Mouse (Mus musculus): ENCODE data around the gene Arrb2.
"Not testable (repeated sequence)": the region's sequence is repeated elsewhere in the genome, so short reads cannot be mapped to it uniquely, and the experiment has no call there.

Gene Arrb2

DNA sequence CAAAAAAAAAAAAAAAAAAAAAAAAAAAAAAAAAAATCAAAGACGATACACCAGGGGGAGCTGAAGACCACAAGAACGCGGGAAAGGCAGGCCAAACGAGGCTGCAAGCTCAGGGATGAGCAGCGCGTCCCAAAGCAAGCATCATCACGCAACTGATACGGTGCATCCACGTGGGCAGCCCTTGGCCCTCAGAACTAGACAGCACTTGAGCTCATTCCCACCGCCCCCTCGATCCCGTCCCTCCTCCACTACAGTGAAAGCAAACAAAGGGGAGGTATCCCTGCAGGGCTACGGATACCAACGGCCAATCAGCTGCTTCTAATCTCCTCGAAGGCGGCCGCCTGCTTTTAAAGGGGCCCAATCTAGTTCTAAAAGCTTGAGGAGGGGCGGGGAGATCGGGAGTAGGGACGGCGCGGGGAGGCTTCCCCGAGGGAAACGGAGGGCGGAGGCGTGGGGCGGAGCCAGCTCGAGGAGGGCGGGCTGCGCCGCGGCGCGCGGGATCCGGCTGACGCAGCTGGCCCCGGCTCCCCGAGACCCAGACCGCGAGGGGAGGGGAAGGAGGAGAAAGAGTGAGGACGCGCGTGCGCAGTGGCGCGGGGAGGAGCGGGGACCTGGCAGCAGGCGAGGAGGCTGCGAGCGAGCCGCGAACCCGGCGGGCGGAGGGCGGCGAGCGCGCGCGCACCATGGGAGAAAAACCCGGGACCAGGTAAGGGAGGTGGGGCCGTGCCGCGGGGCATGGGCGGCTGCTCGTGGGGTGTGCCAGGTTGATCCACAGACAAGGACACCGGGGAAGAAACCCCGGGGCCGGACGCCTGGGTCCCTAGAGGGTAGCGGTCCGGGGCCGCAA is at the start of gene Arrb2:
Gene Arrb2, plus strand, starts transcription at position 588 of the 847 bp plus-strand sequence.
- peak; percentile 99 for DNase-seq (ENCODE audit: low spot score)

DNA sequence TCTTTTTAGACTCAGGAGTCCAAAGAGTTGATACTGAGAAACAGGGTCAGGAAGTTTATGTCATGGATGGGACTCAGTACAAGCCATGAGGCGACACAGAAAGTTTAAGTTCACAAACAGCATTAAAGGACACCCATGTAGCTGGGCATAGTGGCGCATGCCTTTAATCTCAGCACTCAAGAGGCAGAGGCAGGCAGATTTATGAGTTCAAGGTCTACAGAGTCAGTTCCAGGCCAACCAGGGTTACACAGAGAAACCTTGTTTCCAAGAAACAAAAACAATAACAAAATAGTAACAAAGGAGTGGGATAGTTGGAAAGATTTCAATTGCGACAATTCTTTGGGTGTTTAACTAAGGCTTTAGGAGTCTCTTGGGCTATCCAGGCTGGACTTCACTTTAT is 48.3 kb upstream of the Arrb2 start:
- no peak for DNase-seq (ENCODE audit: low spot score)

DNA sequence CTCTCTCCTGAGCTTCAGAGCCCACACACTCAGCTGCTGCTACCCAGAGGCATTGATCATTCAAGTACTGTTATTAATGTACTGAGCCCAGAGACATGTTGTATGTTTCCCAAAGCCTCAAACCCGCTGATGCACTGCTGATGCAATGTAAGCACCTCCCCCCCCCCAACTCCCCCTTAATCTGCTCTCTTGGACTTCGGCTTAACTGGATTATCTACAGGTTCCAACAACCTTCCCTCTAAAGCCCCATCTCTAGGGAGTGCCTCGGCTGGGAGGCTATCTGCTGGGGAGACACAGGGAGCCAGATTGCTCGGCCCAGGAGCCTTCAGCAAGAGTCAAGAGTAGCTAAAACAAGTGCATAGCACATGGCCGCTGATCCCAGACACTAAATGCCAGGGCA is 45.0 kb upstream of the Arrb2 start:
- DNase-seq (ENCODE audit: low spot score) = no peak

DNA sequence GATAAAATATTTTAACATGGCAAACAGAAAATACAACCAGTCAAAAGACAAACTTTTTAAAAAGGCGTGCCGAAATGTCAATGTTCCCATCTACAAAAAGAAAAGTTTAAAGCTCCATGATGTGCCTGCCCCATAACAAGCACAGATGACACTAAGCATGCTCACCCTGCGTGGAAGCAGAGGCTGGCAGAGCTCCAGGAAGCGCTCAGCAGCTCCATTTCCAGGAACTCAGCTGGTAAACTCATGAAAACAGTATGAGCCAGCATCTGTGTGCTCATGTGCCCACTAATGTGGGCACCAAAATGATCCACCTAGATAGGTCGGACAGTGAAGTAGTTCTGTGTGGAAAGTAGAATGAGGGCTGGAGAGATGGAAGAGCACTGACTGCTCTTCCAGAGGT is 43.0 kb upstream of the Arrb2 start:
- no peak for DNase-seq (ENCODE audit: low spot score)

DNA sequence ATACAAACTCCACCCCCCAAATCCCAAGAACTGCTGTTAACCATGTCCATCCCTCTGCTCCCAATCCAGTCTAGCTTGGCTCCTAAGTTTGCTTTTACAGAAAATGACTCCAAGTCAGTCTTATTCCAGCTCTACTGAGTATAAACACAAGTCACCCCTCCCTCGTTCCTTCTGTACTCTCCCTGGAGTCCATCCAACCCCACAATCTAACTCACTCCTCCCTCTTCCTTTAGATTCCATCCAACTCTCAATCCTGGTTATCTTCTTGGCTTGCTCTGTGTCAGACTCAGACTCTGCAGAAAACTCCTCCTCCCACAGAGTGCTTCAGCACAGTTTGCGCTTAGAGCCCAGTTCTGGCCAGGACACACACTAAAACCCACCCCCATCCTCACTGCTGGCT is 28.8 kb upstream of the Arrb2 start:
- no peak for DNase-seq (ENCODE audit: low spot score)

DNA sequence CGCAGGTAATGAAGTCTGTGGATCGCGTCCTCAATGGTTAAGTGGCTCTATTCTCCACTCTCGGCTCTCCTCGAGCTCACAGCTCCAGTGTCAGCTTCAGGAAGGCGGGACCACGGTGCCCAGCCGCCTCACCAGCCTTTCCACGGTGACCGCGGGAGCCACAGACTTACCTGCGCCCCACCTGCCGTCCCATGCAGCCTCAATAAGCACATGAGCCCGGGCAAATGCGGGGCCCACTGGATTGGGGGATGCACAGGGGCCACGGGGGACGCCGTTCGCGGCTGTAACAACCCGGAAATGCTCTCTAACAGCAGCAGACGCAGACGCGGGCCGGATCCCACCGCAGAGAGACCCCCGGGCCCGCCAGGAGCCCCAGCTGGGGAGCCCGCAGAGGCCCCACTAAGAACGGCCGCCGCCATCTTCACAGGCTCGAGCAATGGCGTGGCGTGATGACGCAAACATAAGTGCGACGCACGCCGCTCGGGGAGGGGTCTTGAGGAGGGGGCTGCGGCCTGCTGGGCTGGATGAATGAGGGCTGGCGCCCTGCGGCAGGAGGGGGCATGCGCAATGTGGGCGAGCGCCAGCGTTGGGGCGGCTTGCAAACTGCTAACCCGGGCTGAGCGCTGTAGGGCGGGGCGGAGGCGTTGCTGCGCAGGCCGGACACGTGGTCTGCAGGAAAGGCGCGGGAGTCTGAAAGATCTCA is 22.7 kb upstream of the Arrb2 start, which contains the start of gene Pelp1:
Gene Pelp1, minus strand, starts transcription at position 438 of the 703 bp plus-strand sequence.
- DNase-seq (ENCODE audit: low spot score) = peak; percentile 100

DNA sequence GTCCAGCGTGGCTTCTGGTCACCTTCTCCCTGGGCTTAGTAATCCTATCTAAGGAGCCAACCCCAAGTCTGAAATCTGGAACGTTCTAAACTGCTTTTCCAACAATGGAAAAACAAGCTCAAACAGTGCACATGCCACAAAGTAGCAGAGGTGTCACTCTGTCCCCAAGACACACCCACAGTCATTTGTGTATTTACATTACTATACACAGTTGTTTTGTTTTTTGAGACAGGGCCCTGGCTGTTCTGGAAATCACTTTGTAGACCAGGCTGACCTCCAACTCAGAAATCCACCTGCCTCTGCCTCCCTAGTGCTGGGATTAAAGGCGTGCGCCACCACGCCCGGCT is 22.2 kb upstream of the Arrb2 start:
- no peak for DNase-seq (ENCODE audit: low spot score)

DNA sequence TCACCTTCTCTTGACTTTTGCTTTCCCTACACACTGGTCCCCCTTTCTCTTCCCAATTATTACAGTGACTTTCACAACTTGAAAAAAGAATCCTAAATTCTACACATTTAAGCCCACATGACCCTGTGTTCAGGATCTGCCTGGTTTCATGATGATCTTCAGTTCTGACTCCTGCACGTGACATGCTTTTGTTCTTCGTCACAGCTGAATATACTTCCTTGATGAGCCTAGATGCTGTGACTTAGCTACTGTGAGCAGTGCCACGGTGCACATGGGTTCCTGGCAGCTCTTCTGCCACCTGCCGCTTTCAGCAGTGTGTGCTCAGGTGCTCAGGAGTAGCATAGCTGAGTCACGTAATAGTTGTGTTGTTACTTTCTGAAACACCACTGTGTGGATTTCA is 19.8 kb upstream of the Arrb2 start:
- DNase-seq (ENCODE audit: low spot score) = no peak

DNA sequence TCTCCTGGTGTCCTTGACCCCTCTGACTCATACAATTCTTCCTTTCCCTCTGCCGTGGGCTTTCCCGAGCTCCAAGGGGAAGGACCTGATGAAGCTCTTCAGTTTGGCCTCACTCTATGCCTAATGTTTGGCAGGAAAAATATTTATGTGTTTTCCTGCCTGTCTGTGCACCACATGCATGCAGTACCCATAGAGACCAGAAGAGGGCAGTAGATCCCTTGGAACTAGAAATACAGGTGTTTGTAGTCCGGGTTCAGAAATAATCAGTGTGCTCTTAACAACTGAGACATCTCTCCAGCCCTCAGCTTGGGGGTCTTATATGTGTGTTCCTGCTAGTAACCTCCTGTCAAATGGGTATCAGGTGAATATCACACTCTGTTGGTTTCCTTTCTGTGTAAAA is 18.5 kb upstream of the Arrb2 start:
- peak; percentile 86 for DNase-seq (ENCODE audit: low spot score)

DNA sequence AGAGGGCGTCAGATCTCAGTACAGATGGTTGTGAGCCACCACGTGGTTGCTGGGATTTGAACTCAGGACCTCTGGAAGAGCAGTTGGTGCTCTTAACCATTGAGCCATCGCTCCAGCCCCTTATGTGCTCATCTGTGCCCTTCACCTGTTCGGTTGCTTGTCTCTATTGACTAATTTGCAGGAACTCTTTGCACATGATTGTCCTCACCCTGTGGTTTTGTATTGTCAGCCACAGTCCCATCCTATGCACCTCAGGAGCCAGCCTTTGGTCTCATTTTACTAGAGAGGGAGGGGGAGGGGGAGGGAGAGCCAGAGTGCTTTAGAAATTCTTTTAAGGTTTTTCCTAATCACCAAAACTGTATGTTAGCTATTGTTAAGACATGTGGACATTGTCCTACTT is 14.2 kb upstream of the Arrb2 start:
- no peak for DNase-seq (ENCODE audit: low spot score)

DNA sequence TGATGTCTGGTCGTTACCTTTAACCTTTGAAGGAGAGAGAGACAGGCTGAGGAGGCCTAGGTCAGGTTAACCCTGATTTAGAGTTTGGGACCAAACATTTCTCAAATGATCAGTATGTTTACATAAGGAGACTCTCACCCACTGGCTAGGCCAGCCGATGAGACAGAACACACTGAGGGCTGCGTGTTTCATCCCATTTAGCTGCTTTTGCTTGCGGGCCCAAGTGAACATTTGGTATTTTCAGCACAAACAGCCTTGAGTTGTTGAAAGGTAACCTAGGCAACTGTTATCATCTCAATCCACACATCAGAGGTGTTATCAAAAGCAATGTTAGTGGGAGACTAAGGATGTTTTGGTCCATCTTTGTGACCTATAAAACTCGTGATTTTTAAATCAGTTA is 12.9 kb upstream of the Arrb2 start:
- no peak for DNase-seq (ENCODE audit: low spot score)

DNA sequence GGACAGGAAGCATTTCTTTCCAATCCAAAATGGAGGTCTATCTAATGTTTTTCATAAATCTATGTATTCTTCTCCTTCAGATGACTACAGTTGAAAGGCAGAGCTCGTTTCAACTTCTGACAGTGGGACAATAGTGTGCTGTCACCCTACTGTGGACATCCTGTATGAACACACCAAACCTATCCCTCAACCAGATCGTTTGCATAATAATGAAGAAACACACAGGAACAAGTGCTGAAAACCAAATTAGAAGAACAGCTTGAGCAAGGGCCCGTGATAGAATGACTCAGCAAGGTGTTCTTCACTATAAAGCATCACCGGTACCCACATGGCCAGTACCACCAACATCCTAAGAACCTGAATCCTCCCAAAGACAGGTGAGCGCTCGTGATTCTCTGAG is 5.8 kb upstream of the Arrb2 start:
- DNase-seq (ENCODE audit: low spot score) = not testable (repeated sequence)

DNA sequence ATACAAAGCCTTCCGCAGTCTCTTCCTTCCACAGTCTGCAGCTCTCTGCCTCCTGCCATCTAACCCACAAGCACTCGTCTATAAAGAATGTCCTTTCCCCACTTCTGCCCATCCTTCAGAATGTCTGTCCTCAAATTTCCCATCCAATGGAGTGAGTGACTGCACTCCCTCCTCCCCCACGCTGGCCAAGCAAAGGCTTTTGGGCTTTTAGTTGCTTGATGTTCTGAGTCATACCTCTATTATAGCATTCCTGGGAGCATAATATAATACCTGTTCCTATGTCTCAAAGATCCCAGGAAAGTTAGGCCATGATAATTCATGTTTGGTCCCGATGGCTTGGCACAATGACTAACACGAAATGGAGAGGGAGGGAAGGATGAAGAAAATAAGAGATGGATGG is 861 bp upstream of the Arrb2 start:
- no peak for DNase-seq (ENCODE audit: low spot score)

DNA sequence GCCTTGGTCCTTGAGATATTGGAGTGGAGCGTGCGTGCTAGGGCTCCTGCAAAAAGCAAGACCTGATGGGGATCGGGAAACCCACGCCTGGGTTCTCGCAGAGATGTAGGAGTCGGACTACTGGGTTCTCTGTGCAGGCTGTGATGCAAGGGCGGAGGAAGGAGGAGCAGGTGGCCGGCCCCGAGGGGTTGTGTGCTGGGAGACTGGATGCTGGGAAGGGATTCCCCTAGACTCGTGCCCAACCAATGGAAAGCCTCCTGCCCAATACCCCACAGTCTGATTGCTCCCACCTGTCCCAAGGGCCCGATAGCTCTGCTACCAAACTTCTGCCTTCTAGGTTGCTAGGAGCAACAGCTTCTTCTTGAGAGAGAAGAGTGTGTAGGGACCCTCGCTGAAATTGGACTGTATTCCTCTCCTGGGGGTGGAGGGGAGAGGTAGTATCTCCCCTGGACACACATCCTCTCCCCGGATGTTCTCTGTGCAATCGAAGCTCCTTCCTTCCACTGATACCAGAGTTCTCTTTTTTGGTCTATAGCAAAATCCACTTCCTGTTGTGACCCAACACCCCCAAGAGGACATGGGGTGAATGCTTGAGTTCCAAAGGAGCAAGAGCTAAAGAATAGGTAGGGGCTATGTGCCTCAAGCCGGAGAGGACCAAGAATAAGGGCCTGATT is 597 bp downstream of the Arrb2 start:
- DNase-seq (ENCODE audit: low spot score) = peak; percentile 43

DNA sequence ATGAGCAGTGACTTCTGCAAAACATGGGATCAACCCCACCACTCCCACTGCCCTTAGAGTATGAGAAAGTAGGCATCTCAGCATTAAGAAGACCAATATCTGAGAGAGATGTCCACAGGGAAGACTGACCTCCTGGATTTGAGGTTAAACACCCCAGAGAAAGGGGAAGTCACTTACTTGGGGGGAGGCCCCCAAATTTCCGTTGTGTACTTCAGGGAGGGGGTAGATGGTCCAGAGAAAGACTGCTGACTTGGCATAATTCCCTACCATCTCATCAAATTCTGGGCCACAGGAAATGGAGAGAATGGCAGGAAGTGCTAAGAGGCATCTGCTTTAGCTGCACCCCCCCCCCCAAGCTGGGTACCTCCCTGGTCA is 1.1 kb downstream of the Arrb2 start:
- DNase-seq (ENCODE audit: low spot score) = no peak

DNA sequence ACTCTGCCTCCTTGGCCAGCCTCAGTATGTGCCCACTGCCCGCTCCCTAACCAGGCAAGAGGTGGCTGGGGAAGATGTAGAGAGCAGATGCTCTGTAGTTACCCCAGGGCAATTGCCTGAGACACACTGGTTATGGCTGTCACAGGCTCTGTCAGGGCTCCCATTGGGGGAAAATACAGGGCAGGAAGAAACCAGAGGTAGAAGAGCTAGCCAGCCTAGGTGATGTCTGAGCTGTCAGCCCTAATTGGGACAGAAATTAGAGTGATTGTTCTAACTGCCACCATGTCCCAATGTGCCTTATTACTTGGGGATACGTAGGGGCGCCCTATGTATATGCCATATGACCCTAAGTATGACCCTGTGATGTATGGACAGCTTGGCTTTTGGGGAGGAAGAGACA is 1.5 kb downstream of the Arrb2 start:
- no peak for DNase-seq (ENCODE audit: low spot score)

DNA sequence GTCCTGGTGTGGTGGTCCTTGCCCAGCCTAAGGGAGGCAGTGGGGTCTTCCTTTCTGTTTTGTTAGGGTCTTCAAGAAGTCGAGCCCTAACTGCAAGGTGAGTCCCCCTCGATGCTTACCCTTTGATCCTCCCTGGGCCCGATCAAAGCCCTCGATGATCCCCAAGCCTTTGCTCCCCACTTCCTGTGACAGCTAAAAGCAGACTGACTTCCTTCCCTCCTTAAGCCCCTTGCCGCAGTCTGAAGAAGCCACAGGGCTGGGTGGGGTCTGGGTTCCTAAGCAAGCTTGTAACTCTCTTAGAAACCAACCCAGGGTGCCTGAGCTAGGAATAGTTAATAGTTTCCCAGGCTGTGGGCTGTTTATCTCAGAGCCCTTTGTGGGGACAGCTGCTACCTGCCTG is 3.0 kb downstream of the Arrb2 start:
- DNase-seq (ENCODE audit: low spot score) = no peak

DNA sequence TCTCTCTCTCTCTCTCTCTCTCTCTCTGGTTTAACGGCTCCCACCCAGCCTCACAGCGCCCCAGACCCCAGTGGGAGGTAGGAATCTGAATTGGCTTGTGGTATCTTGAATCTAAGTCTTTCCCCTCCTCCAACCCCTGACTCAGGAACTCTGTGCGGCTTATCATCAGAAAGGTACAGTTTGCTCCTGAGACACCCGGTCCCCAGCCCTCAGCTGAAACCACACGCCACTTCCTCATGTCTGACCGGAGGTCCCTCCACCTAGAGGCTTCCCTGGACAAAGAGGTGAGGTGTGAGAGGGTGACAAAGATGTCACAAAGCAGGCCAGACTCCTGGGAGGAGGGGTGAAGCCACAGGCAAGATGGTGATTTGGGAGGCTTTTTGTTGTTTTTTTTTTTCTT is 5.0 kb downstream of the Arrb2 start:
- no peak for DNase-seq (ENCODE audit: low spot score)

DNA sequence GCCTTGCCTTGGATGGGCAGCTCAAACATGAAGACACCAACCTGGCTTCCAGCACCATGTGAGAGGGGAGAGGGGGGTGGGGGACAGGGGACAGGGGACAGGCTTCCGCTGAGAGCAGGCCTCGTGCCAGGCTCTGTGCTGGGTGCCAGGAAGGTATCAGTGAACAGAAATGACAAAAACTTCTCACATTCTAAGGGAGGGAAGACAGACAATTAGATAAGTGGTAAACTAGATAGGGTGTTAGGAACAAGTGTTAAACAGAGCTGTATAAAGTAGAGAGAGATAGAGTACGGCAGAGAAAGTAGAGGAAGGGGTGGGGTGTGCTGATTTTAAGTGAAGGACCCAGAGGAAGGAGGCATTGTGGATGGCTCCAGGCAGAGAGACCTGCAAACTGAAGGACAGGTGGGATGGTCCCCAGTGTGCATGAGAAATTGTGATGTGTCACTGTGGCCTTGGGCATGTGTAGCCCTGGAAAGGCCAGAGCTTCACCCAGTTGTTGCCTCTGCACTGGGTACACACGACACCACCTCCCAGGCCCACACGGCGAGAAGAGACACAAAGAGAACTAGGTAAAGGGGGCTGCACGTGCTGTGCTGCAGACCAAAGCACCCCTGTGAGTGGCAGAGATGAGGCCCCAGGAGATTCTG is 6.4 kb downstream of the Arrb2 start:
- DNase-seq (ENCODE audit: low spot score) = no peak

DNA sequence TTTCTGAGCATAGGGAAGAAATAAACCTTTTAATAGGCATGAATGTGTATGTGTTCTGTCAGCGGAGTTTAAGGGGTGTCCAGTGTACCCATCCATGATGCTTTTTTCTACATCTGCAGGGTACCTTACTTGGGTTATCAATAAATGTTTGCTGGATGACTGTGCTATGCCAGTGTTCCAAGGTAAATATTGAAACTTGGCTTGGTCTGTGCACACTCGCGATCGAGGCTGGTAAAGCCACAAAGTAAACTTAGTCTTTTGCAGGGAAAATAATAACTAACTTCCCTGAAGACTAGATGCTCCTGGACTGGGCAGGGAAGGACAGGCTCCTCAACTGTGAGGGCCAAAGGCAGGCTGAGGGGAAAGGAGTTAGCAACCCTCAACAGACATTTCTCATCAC is 8.2 kb downstream of the Arrb2 start:
- no peak for DNase-seq (ENCODE audit: low spot score)

DNA sequence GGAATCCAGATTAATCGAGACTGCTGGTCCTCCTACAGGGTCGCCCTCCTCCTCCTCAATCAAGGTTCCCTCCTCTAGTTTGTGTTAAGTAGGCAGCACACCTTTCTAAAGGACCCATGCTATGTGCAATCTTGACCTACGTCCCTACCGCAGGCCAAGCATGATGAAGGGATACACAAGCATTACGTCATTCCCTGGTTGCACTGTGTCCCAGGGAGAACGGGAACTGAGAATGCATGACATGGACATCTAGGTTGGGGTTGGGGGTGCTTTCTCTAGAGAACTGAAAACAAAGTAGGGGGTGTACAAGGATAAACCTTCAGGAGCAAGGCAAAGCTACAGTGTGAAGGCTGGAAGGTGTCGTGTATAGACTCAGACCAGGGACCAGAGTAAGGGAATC is 9.4 kb downstream of the Arrb2 start:
- no peak for DNase-seq (ENCODE audit: low spot score)

DNA sequence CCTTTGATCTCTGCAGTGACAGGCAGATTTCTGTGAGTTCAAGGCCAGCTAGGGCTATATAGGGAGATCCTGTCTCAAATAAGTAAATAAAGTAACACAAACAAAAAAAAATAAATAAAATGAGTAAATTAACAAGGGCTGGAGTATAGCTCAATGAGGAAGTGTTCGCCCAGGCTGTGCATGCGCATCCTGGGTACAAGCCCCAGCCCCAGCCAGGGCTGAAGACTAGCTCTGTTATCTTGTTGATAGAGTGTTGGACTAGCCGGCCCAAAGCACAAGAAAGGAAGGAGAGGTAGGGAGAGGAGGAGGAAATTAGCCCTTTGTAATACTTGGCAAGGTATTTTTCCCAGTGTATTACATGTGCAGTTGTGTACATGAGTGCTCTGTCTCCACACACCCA is 11.5 kb downstream of the Arrb2 start:
- no peak for DNase-seq (ENCODE audit: low spot score)

DNA sequence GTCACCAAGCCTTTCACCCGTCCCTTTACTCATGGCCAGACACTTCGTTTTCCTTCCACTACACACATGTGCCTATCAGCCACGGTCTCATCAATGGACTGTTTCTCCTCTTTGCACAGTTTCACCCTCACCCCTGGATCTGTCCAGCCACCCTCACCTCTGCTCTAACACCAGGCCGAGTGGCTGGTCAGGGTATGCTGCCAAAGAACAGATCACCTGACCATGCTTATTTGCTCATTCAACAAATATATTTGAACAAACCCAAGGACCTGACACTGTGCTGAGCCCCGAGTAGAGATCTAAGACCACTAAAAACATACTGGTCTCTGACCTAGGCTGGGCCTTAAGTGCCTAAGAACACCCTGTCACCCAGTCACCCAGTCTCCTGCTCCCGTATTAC is 12.2 kb downstream of the Arrb2 start:
- no peak for DNase-seq (ENCODE audit: low spot score)

Data from embryo, embryonic 10 days (tissue).